Mouse (Mus musculus) natural killer cell, adult 2 months (primary cell): ENCODE measurements around the gene Epb41l3.

Source experiments
- DNase-seq, 2 experiments: peaks; one replicate each; pipeline ENCODE4 v3.0.0; 2022; ENCODE audit warnings: low spot score in 2 of 2

Gene Epb41l3

DNA sequence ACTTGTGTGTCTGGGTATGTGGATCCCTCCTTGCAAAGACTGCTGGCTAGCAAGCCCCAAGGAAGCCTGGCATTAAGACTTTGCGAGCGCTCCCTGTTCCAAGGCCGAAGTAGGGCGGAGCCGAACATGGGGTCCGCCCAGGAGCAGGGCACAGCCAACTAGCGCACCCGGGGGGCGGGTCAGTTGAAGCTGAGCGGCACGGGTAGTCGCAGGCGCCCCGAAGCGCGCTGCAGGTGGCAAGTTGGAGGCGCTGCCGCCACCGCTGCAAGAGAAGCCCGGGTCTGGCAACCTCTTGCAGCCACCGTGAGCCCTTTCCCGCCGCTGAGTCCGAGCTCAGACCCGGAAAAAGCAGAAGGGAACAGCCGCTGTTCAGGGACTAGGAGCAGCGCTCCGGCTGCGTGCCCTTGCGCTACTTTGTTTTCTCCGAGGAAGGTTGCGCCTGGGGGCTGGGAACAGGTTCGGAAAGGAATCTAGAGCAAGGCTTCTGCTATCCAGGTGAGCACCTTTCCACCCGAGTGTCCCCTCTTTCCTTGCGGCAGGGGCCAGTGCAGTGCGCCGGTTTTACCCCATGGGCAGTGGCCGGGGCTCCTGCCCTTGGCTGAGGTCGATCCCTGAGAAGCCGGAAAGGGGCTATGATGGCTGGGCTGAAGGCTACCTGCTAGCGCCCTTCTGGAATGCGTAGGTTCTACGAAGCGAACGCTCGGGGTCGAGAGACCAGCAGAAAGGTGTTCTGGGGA, at the start of gene Epb41l3:
TSS of gene Epb41l3 (plus strand) at position 183 of the 737 bp plus-strand sequence.
- DNase-seq, result no peak

DNA sequence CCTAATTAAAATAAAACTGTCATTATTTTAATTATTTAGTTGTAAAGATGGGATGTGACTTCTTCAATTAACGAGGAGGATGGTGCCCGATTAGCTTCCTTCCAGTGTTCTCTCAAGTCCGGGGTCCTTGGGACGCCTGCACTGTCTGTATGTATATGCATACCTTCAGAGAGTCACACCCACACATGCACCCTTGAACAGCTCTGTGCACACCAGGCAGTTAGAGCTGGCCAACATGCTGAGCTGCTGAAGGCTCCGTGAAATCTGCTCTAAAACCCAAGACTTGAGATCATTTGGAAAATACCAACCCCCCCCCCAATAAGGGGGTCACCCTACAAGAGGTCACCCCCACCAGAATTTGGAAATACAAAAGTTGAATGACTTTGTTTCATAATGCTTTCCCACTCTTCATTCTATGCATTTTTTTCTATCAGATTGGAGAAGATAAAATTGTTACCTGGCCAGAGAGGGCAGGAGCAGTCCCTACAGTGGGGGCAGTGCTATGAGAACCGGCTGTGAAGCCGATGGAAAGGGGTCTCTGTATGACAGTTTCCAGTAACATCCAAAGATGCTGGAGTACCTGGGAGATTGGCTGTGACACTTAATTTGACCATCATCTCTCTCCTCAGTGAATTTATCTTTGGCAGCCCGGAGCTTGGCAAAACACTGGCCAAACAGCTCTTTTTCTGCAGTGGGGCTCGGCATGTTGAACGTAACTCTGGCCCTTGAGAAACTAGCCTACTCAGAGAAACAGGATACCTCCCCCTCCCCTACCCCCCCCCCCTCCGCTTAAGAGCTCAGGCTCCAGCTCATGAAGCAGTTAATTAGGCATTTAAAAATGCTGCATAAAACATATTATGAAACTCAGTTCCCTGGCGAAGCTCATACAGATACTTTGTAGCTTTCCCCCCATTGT, 36.5 kb upstream of the Epb41l3 start:
- no peak for DNase-seq

DNA sequence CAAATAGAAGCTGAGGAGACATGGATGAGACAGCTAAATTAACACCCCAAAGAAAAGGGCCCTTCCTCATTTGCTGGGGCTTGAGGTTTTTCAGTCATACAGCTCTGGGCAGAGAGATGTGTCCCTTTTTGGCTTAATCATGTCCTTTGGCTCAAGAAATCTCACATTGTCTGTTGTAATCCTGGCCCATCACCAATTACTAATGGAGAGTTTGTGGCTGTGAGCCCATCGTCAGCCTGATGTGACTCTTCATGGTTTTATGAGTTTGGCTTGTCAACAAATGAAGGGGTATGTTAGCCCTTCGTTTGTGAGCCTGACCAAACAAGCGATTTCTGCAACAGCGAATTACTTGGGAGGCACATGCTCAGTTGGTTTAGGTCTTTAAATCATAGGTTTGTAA, 34.0 kb upstream of the Epb41l3 start:
- DNase-seq, result no peak

DNA sequence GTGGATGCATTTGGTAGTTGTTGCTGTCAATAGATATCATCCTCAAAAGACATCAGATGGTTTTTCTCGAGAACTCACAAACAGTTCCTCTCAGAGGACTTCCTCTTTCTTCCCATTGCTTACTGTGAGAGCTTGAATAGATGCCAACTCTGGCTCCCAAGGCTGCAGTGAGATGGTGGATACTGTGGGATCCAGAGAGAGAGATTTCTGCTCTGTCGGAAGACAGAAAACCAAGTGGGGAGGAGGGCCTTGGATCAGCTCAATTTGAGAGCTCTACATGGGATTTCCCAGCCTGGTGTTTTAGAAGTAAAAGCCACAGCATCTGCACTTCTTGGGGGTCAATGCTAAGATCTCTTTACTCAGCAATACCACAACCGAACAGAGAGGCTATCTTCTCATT, 26.7 kb upstream of the Epb41l3 start:
- DNase-seq, result no peak

DNA sequence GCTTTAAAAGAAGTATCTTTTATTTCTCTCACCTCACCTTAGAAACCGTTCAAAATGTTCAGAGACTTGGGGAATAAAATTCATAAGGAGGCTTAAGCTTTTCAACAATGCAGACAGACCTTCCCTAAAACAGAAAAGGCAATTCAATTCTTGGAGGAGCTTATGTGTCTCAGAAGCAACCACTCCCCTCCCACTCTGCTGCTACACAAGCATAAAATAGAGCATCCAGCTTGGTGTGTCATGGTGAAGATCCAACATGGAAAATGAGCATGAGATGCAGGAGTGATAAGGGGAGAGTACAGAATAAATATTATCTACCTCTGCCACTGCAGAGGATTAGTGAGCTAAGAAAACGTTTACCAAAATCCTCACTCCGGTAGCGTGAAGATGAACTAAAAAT, 21.5 kb upstream of the Epb41l3 start:
- no peak for DNase-seq

DNA sequence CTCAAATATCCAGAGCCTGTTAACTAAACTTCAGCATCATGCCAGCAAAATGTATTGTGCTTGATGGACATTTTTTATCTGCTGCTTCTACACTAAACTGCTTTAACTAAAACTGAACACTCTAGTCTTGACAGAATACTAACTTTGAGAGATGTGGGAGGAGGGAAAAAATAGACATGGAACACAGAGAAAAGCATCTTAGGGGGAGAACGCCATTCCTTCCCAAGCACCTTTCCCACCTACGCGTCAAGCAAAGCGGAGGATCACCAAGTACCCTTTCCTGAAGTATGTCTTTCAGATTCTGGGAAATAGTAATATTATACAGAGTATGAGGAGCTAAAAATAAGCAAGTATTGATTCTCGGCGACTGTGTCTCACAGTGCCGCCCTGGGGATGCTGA, 15.7 kb upstream of the Epb41l3 start:
- DNase-seq, result no peak

DNA sequence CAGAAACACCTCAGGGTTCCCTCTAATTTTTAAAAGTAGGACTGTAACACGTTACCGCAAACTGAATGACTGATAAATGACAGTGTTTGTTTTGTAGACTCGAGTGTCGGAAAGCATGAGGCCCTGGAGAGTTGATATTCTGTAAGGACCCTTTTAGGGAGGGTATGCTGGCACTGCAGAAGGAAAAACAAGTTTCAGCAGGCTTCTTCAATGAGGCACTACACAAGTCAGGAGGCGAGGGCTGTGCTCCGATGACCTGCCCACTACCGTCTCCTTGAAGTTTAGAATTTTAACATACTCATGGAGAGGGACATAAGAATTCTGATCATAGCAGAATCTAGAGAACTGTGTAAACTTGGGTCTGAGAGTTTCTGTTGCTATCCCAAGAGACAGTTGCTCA, 15.1 kb upstream of the Epb41l3 start:
- DNase-seq, result no peak

DNA sequence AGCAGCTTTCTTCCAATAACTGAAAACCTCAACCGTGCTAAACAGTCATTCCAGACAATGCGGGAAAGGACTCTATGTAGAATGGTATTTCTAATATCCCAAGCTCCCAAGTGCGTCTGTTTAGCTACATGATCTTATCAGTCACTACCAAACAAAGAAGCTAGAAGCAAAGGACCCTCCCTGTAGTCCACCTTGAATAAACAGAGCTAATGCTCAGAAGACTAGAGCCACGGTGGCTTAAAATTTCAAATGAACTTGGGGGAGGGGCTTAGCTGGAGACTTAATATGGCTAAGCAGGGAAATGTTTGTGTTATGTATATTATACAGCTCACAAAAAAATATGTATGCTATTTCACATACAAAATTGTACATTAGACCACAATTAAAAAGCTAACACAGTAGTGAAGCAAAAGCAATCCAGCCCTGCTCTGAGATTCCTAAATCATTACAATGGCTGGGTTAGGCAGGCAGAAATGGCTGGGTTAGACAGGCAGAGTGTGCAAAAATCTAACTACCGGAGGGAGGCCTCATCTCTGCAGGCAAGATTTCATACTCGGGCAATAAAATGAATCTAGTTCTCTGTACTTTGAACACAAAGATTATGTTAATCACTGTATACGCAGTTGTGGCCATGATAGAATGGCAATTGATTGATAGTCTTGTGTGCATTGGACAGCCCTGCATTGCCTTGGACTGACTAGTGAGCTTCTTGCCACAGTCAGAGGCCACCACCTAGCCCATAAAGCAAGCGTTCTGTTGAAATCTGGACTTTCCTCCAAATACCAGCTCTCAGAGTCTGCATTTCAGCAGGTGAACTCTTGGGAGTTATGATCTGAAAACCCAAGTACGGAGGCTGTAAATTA, 13.4 kb upstream of the Epb41l3 start:
- no peak for DNase-seq

DNA sequence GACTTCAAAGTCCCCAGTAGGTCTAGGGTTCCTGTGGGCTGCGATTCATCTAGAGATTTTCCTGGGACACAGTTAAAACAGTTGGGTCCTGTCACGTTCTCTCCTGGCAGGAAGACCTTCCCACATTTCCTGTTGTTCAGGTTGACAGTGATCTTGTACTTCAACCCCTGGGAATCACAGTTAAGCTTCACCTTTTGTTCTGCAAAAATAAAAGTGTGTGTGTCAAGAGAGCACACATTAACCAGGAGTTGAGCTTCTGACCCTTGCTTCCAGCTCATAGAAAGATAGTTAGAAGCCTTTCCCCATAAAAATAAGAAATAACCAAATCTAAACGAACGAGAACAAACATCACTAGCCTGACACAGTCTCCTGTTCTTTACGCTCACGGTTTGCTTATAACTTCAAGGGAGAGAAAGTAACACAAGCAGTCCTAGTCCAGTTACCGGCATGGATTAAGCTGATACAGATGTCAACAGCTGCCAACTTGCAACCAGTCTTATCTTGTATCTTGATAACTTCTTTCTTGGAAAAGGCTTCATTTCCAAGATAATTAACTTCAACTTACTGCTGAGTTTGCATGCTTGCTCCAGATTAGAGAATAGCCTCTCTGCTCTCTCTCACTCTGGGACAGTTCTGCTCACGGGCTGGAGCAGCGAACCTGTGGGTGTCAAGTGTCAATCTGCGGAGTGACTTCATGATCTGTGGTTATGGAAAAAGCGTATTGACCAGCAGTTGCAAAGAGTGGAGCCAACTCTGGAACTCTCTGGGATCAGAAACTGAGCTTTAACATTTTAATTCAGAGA, 7.3 kb upstream of the Epb41l3 start:
- DNase-seq, result no peak

DNA sequence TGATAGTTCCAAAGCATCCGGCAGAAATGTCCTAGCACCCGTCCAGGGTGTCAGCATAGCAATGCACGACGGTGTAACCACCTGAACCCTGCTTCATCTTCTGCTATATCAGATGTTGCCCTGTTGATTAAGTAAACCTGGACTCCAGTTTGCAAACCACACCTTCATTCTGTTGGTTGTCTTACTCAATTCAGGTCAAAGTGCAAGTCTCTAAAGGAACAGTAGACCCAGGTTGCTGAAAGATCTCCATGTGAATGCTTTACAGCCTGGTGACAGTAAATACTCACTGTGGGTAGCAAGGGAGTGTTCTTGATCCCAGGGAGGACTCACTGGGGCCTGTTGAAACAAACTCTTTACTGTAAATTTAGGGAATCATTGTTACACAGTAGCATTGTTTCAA, 1.4 kb upstream of the Epb41l3 start:
- no peak for DNase-seq

DNA sequence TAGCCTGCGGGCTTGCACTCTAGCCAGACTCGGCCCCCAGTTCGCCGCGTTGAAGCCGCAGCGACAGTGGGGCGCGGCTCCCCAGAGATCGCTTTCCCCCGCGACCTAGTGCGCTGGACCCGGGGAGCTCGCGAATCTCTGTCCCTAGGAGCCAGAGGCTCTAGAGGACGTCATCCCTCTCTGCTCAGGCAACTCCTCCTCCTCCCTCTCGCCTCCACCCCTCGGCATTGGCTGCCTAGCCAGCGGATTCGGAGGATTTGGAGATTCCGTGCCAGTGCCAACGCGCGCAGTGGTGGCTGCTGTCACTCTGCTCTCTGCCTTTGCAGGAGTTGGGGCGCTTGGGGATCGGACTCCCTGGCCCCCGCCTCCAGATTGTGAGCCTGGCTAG, 749 bp downstream of the Epb41l3 start:
- DNase-seq, result no peak

DNA sequence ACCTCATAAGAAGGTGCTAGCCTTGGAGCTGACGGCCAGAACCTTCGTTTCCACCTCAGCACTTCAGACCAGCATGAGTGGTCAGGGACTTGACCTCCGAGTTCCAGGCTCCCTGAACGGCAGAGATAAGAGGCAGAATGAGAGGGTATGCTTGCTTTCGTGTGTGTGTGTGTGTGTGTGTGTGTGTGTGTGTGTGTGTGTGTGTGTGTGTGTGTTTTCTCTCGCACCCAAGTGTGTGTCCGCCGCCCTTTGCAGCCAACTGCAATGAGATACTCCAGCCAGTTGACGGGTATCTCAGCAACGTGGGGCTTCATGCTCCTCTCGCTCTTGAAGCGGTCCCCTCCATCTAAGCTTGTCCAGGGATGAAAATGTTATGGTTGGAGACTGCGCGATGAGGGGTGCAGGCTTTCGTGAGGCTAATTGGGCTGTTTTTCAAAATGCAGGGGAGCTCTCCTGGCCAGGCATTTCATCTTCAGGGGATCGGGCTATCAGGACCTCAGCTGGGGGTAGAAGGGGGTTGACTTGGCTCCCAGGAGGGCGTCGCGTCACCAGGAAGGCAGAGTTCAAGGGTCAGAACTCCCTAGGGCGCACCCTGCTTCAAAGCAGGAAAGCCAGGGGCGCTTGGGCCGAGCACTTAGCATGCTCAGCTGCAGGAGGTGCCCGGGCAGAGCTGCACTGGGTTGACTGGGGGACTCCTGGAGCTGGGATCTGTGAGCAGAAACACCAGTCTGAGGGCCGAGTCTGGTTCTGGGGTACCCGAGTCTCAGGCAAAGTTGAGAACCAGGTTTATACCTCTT, 1.5 kb downstream of the Epb41l3 start:
- DNase-seq, result no peak

DNA sequence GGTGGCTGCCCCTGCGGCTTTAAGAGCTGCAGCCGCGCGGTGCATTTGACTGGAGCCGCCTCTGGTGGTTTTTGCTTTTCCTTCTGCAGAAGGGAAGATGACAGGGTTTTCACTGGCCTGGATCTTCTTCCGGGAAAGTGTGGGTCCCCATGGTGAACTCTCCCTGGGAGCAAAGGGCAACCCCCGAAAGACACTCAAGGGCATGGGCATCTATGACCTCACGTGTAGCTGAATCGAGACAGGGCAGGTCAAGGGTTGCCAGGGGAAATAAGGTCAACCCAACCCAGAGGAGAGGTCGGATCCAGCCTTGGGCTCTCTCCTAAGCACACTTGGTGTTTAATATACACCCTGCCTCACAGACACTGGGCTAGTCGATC, 2.0 kb downstream of the Epb41l3 start:
- no peak for DNase-seq

DNA sequence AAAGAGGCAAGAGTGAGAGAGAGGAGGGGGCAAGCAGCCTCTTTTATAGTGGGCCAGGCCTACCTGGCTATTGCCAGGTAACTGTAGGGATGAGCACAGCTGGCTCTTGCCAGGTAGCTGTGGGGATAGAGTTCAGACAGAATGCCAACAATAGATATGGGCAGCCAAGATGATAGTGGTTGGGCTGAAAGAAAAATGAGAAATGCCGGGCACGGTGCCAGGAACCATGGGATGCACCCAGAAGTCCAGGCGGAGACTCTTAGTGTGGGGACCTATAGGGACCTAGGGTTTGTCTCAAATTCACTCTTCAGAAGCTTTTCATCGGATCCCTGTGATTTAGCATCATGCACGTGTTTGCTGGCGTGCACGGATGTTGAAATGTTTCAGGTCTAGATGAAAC, 6.8 kb downstream of the Epb41l3 start:
- no peak for DNase-seq

DNA sequence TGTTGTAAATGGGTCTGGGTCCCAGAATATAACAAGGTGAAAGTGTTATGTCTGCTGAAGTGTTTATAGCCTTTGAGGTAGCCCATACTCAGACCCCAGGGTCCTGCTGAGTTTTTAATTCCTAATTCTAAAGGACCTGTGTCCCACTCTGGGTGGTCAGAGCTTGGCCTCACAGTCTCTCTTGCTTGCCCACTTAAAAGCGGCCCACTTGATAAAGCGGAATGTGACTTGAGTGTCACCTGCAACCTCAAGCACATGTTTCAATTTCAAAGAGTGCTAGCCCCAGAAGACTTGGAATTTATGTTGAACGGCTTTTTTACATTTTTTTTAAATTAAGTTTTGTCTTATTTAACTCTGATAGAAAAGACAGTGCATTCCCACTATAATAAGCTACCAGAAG, 16.1 kb downstream of the Epb41l3 start:
- no peak for DNase-seq

DNA sequence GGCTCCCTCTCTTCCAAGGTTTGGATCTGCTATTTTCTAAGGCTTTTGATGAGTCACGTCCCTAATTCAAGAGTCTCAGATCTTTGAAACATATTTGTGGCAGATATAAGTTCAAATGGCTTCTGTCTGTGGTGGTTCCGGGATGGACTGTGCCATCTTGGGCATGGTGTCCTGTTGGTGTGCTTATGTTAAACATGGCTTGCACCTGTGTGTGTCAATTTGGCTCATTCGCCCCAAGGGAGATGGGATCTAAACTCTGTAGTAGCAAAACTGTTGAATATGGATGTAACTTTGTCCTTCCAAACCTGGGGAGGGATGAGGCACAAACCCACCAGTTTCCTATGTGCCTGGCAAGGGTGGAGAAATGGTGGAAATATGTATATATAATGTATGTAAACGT, 21.6 kb downstream of the Epb41l3 start:
- DNase-seq, result no peak

DNA sequence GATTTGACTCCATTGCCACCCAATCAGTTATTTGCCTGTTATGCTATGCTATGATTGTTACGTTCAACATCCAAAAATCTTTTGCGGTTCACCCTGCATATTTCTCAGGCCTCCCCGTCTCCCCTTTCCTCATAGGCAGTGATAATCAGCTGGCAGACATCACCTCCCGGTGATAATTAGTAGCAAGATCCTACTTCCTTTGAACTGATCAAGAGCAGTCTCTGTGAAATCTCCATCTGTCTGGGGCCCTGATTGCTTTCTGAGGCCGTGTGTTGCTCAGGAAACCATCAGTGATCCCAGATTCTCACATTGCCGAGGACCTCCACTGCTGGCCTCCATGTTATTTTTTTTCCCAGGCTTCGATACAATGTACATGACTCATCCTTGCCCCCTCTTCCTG, 22.5 kb downstream of the Epb41l3 start:
- DNase-seq, result no peak

DNA sequence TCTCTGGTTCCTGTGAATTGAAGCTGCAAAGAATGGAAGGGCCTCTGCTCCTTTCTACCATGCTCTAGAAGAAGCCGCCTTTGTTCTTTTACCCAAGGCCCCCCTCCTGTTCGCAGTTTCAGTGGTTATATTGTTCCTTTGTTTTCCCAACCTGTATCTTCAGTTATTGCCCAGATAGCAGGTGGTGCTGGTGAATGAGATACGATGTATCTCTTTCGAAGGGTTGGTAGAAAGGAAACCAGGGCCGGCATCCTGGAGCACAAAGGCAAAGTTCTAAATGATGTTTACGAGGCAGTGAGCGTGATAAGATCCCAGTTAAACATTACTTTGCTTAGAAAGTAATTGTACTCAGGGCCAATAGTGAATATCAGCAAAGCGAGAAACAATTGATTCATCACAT, 27.8 kb downstream of the Epb41l3 start:
- DNase-seq, result no peak

DNA sequence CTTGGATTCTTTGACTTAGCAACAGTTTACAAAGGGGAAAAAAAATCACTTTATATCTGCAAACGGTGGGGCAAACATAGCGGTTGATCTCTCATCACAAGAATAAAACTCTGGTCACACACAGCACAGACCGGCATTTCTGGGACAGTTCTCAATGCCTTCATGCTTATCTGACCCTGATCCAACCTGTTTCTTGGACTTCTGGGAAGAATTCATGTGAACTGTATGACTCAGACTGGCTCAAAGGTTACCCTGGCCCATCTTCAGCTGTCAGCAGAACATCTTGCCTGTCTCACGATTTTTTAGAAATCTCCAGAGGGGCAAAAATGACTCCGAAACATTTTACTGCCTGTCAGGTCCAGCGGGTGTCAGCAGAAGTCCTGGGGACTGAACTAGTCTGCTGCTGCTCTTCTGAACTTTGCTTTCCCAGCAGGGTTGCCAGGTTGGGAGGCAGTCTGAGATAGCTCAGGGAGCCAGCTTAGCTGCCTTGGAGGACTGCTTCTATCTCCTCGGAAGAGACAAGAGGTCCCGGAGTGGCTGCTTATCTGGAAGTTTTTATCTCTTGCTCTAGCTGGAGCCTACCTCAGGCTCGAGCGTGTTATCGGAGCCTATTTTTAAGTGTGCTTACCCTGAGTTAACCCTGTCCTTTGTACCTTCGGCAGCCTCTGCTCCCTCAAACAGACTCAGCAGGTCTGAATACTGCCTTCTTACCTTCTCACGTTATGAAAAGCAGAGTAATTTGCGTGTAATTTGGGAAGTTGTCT, 29.7 kb downstream of the Epb41l3 start:
- DNase-seq, result no peak
